ENCODE assay signal across 9 mouse cellular contexts in genomic region chr14:74846668-74847067, GRCm38 (mm10).
DNase-seq lines count a peak whose midpoint lies in the region; ATAC-seq and TF ChIP-seq lines count a peak whose summit lies in the region.
"Had no signal": no experiment of that assay in that cellular context is flagged by ENCODE, and none has a peak within 500 bp of the region (broad histone marks: within the 10 kb centered on the region; RNA-seq: fewer than 3 reads in every experiment).

No protein-coding gene starts in this region.

- ATAC-seq in heart, embryonic 15.5 days (replicated peaks; ENCODE audit: insufficient number of reproducible peaks, insufficient read depth, low FRiP score, low read depth) = peak; percentile 75
- ATAC-seq in midbrain, embryonic 14.5 days (ENCODE audit: low FRiP score, low TSS enrichment) = no peak
- ATAC-seq in midbrain, embryonic 11.5 days (ENCODE audit: low FRiP score) = no peak
- ATAC-seq in embryonic facial prominence, embryonic 13.5 days (ENCODE audit: insufficient number of reproducible peaks, insufficient read depth, low FRiP score, low TSS enrichment, low read depth) = 0 out of 2 replicates have a peak, but pooled peaks have one; percentile 52
- ATAC-seq in midbrain, postnatal 0 days (ENCODE audit: low FRiP score) = no peak
- ATAC-seq in inflammation-experienced regulatory T-cells, adult 6 months = no peak

- no peaks in the 10 kb centered on the region for H3K9me3 ChIP-seq in heart, embryonic 15.5 days (replicated peaks)
- no peaks in the 10 kb centered on the region for H3K9me3 ChIP-seq in midbrain, embryonic 14.5 days (ENCODE audit: control insufficient read depth, low read length)
- H3K9me3 ChIP-seq in midbrain, embryonic 11.5 days (ENCODE audit: control insufficient read depth, low read length) = no peaks in the 10 kb centered on the region
- H3K9me3 ChIP-seq in embryonic facial prominence, embryonic 13.5 days = no peaks in the 10 kb centered on the region
- H3K9me3 ChIP-seq in midbrain, postnatal 0 days (ENCODE audit: low read length) = no peaks in the 10 kb centered on the region

- H3K4me3 ChIP-seq in heart, embryonic 15.5 days = no peak overlapping the region
- no peak overlapping the region for H3K4me3 ChIP-seq in midbrain, embryonic 14.5 days (replicated peaks; ENCODE audit: low read depth, low read length)
- H3K4me3 ChIP-seq in midbrain, embryonic 11.5 days (ENCODE audit: low read depth, low read length) = no peak overlapping the region
- no peak overlapping the region for H3K4me3 ChIP-seq in embryonic facial prominence, embryonic 13.5 days
- no peak overlapping the region for H3K4me3 ChIP-seq in midbrain, postnatal 0 days (ENCODE audit: low read depth, low read length)

- DNase-seq in heart, adult 9 months (ENCODE audit: low spot score in 2 of 2) = no peak
- DNase-seq in midbrain, embryonic 14.5 days = no peak
- DNase-seq in midbrain, embryonic 11.5 days (ENCODE audit: low spot score, missing footprints) = no peak
- no peak for DNase-seq in midbrain, postnatal 0 days (ENCODE audit: low spot score)
- no peak for DNase-seq in ovary, postnatal 14 days (ENCODE audit: low spot score)
- DNase-seq: right cerebral cortex, postnatal 4 days had no signal

- no peaks in the 10 kb centered on the region for H3K36me3 ChIP-seq in heart, embryonic 15.5 days
- no peaks in the 10 kb centered on the region for H3K36me3 ChIP-seq in midbrain, embryonic 14.5 days (ENCODE audit: control insufficient read depth, insufficient read depth, low read length)
- no peaks in the 10 kb centered on the region for H3K36me3 ChIP-seq in midbrain, embryonic 11.5 days (ENCODE audit: control insufficient read depth, insufficient read depth, low read length)
- H3K36me3 ChIP-seq in embryonic facial prominence, embryonic 13.5 days = no peaks in the 10 kb centered on the region
- no peaks in the 10 kb centered on the region for H3K36me3 ChIP-seq in midbrain, postnatal 0 days (ENCODE audit: insufficient read depth, low read length)

- peaks cover 58% of the 10 kb centered on the region for H3K4me1 ChIP-seq in heart, embryonic 15.5 days (replicated peaks)
- H3K4me1 ChIP-seq in midbrain, embryonic 14.5 days (ENCODE audit: control insufficient read depth, insufficient read depth, low read length) = peaks cover 4% of the 10 kb centered on the region
- H3K4me1 ChIP-seq in midbrain, embryonic 11.5 days (ENCODE audit: control insufficient read depth, insufficient read depth, low read length) = peaks cover under 1% of the 10 kb centered on the region; the same call in 1 of the 2 replicates
- peaks cover 41% of the 10 kb centered on the region for H3K4me1 ChIP-seq in embryonic facial prominence, embryonic 13.5 days
- H3K4me1 ChIP-seq in midbrain, postnatal 0 days (ENCODE audit: insufficient read depth, low read length) = peaks cover 2% of the 10 kb centered on the region; the same call in 1 of the 2 replicates

- H3K27ac ChIP-seq in heart, embryonic 15.5 days = peak overlapping the region; percentile 88
- H3K27ac ChIP-seq in midbrain, embryonic 14.5 days (replicated peaks; ENCODE audit: low read depth, low read length) = 0 out of 2 replicates have a peak overlapping the region, but pooled peaks have one; percentile 52
- no peak overlapping the region; the same call in 1 of the 2 replicates for H3K27ac ChIP-seq in midbrain, embryonic 11.5 days (ENCODE audit: low read depth, low read length)
- H3K27ac ChIP-seq in embryonic facial prominence, embryonic 13.5 days = peak overlapping the region; percentile 35; the same call in 1 of the 2 replicates
- 0 out of 2 replicates have a peak overlapping the region, but pooled peaks have one; percentile 38 for H3K27ac ChIP-seq in midbrain, postnatal 0 days (ENCODE audit: low read depth, low read length)

- 16% methylated on average over 5 of the region's 5 CpGs for WGBS in heart, embryonic 15.5 days
- WGBS in midbrain, embryonic 14.5 days = 54% methylated on average over 5 of the region's 5 CpGs
- 75% methylated on average over 5 of the region's 5 CpGs for WGBS in midbrain, embryonic 11.5 days
- WGBS in embryonic facial prominence, embryonic 13.5 days = 26% methylated on average over 5 of the region's 5 CpGs
- 44% methylated on average over 5 of the region's 5 CpGs for WGBS in midbrain, postnatal 0 days

- no peak for TF ChIP-seq CTCF in midbrain, postnatal 0 days (IDR thresholded peaks at IDR 0.05)

- peak overlapping the region; percentile 8; the same call in 1 of the 2 replicates for H3K4me2 ChIP-seq in heart, embryonic 15.5 days
- H3K4me2 ChIP-seq in midbrain, embryonic 14.5 days (ENCODE audit: low read length) = no peak overlapping the region
- no peak overlapping the region for H3K4me2 ChIP-seq in midbrain, embryonic 11.5 days
- no peak overlapping the region for H3K4me2 ChIP-seq in embryonic facial prominence, embryonic 13.5 days
- no peak overlapping the region for H3K4me2 ChIP-seq in midbrain, postnatal 0 days (ENCODE audit: low read depth, low read length, poor library complexity, severe bottlenecking)

- no peak overlapping the region for H3K9ac ChIP-seq in heart, embryonic 15.5 days
- H3K9ac ChIP-seq in midbrain, embryonic 14.5 days (replicated peaks; ENCODE audit: low read length) = no peak overlapping the region; the same call in 1 of the 2 replicates
- no peak overlapping the region for H3K9ac ChIP-seq in midbrain, embryonic 11.5 days (ENCODE audit: low read length)
- no peak overlapping the region for H3K9ac ChIP-seq in embryonic facial prominence, embryonic 13.5 days
- H3K9ac ChIP-seq in midbrain, postnatal 0 days (replicated peaks; ENCODE audit: low read length, poor library complexity, severe bottlenecking) = no peak overlapping the region

- H3K27me3 ChIP-seq in heart, embryonic 15.5 days = no peaks in the 10 kb centered on the region
- H3K27me3 ChIP-seq in midbrain, embryonic 14.5 days (ENCODE audit: control insufficient read depth, insufficient read depth, low read length) = no peaks in the 10 kb centered on the region
- no peaks in the 10 kb centered on the region for H3K27me3 ChIP-seq in midbrain, embryonic 11.5 days (ENCODE audit: control insufficient read depth, insufficient read depth, low read length)
- no peaks in the 10 kb centered on the region for H3K27me3 ChIP-seq in embryonic facial prominence, embryonic 13.5 days
- H3K27me3 ChIP-seq in midbrain, postnatal 0 days (ENCODE audit: insufficient read depth, low read length) = no peaks in the 10 kb centered on the region

Comparison
In these comparisons a context has a peak if more than half of its experiments do, and no peak if none do; other contexts are left out.
1. ATAC-seq: peak in heart, embryonic 15.5 days (single experiment) and embryonic facial prominence, embryonic 13.5 days (single experiment); none in midbrain, embryonic 14.5 days (single experiment), midbrain, embryonic 11.5 days (single experiment), midbrain, postnatal 0 days (single experiment) and inflammation-experienced regulatory T-cells, adult 6 months (single experiment).